In the genomic region with DNA sequence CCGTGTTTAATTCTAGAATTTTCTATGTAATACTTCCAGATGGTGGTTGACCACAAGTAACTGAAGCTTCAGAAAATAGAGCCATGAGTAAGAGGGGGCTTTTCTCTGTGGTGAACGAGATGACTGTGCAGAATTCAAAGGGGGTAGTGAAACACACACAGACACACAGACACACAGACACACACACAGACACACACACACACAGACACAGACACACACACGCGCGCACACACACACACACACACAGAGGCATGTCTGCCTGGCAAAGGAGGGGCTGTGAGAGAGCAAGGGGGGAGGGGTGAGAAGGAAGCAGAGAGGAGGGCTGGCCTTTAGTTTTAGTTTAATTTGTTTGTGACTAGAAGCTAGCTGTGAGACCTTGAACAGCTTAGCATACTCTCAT, we compare ENCODE assay signal across 15 mouse cellular contexts. TPM values are rescaled to one million over a fixed set of nuclear protein-coding genes. Genes with fewer than 3 reads are reported as not detected.
DNase-seq lines count a peak whose midpoint lies in the region; ATAC-seq and TF ChIP-seq lines count a peak whose summit lies in the region.
"Had no signal": no experiment of that assay in that cellular context is flagged by ENCODE, and none has a peak within 500 bp of the region (broad histone marks: within the 10 kb centered on the region; RNA-seq: fewer than 3 reads in every experiment).

No protein-coding gene starts in this region.

- no peak overlapping the region for H3K9ac ChIP-seq in hindbrain, embryonic 11.5 days (ENCODE audit: low read depth, low read length)
- no peak overlapping the region for H3K9ac ChIP-seq in stomach, postnatal 0 days (ENCODE audit: low read length)
- H3K9ac ChIP-seq: limb, embryonic 12.5 days had no signal

- H3K4me3 ChIP-seq in limb, embryonic 10.5 days, result no peak overlapping the region
- H3K4me3 ChIP-seq in myocyte, result no peak overlapping the region
- no peak overlapping the region for H3K4me3 ChIP-seq in hindbrain, embryonic 11.5 days (ENCODE audit: low read depth, low read length)
- no peak overlapping the region for H3K4me3 ChIP-seq in stomach, postnatal 0 days (ENCODE audit: low read depth, low read length)
- H3K4me3 ChIP-seq: erythroblast, embryonic 14.5 days; heart, adult 2 months; limb, embryonic 12.5 days had no signal

- H3K4me1 ChIP-seq in limb, embryonic 10.5 days, result peaks cover 6% of the 10 kb centered on the region
- H3K4me1 ChIP-seq in hindbrain, embryonic 11.5 days (replicated peaks; ENCODE audit: control insufficient read depth, insufficient read depth, low read length), result no peaks in the 10 kb centered on the region
- H3K4me1 ChIP-seq in stomach, postnatal 0 days (replicated peaks; ENCODE audit: control insufficient read depth, insufficient read depth), result no peaks in the 10 kb centered on the region

- no peaks in the 10 kb centered on the region for H3K27me3 ChIP-seq in limb, embryonic 10.5 days (ENCODE audit: low read depth, poor library complexity, severe bottlenecking)
- H3K27me3 ChIP-seq in myocyte (ENCODE audit: control insufficient read depth, insufficient read depth, insufficient read length), result no peaks in the 10 kb centered on the region
- no peaks in the 10 kb centered on the region for H3K27me3 ChIP-seq in hindbrain, embryonic 11.5 days (ENCODE audit: control insufficient read depth, insufficient read depth, low read length)
- H3K27me3 ChIP-seq in stomach, postnatal 0 days (ENCODE audit: control insufficient read depth, insufficient read depth, low read length), result no peaks in the 10 kb centered on the region
- H3K27me3 ChIP-seq: limb, embryonic 12.5 days had no signal

- no peak overlapping the region for H3ac ChIP-seq in myocyte (ENCODE audit: control insufficient read depth, insufficient read length)

- H3K4me2 ChIP-seq in myocyte (ENCODE audit: low read depth), result peak overlapping the region; percentile 66
- H3K4me2 ChIP-seq in hindbrain, embryonic 11.5 days (replicated peaks; ENCODE audit: low read depth, low read length), result no peak overlapping the region
- no peak overlapping the region for H3K4me2 ChIP-seq in stomach, postnatal 0 days (replicated peaks; ENCODE audit: low read depth)
- H3K4me2 ChIP-seq: limb, embryonic 12.5 days had no signal

- no peak for TF ChIP-seq POLR2A in myocyte (IDR thresholded peaks at IDR 0.05; ENCODE audit: insufficient read length, low read depth)

- TF ChIP-seq CTCF in stomach, postnatal 0 days (IDR thresholded peaks at IDR 0.05; ENCODE audit: low read depth), result no peak

- ATAC-seq in hindbrain, embryonic 11.5 days (ENCODE audit: low FRiP score), result no peak
- no peak for ATAC-seq in stomach, postnatal 0 days (ENCODE audit: low FRiP score, low TSS enrichment)

- no peaks in the 10 kb centered on the region for H3K79me2 ChIP-seq in myocyte (ENCODE audit: control insufficient read depth, insufficient read depth)

- peak; percentile 27 to 30 for DNase-seq in spleen, postnatal 36 days (ENCODE audit: low spot score in 2 of 2)
- DNase-seq in spleen, adult 12 weeks (ENCODE audit: low spot score), result no peak
- peak; percentile 31 for DNase-seq in NIH3T3 (ENCODE audit: low read depth)
- peak; percentile 21 for DNase-seq in limb, embryonic 10.5 days (ENCODE audit: low spot score)
- no peak for DNase-seq in hindbrain, embryonic 11.5 days (ENCODE audit: low spot score)
- no peak for DNase-seq in lung, postnatal 25 days (ENCODE audit: low spot score)
- DNase-seq in stomach, postnatal 0 days (ENCODE audit: low spot score), result no peak
- DNase-seq: cerebellum, adult 8-10 months; heart, adult 2 months; heart, postnatal 4 days; lung, postnatal 14 days had no signal

- H3K27ac ChIP-seq in limb, embryonic 10.5 days, result no peak overlapping the region
- H3K27ac ChIP-seq in hindbrain, embryonic 11.5 days (ENCODE audit: low read depth, low read length), result no peak overlapping the region
- H3K27ac ChIP-seq in stomach, postnatal 0 days (replicated peaks), result no peak overlapping the region
- H3K27ac ChIP-seq: heart, adult 2 months; limb, embryonic 12.5 days had no signal

- WGBS in limb, embryonic 10.5 days, result 91% methylated on average over 5 of the region's 5 CpGs
- 89% methylated on average over 5 of the region's 5 CpGs for WGBS in hindbrain, embryonic 11.5 days
- 82% methylated on average over 5 of the region's 5 CpGs for WGBS in stomach, postnatal 0 days

- no peaks in the 10 kb centered on the region for H3K9me3 ChIP-seq in limb, embryonic 10.5 days (replicated peaks)
- H3K9me3 ChIP-seq in hindbrain, embryonic 11.5 days (ENCODE audit: control insufficient read depth, low read length), result no peaks in the 10 kb centered on the region
- H3K9me3 ChIP-seq in stomach, postnatal 0 days (ENCODE audit: control insufficient read depth, low read length), result no peaks in the 10 kb centered on the region
- H3K9me3 ChIP-seq: limb, embryonic 12.5 days had no signal

- no peak for TF ChIP-seq EP300 in stomach, postnatal 0 days (optimal IDR thresholded peaks at IDR 0.05)

- H3K36me3 ChIP-seq in limb, embryonic 10.5 days, result no peaks in the 10 kb centered on the region
- H3K36me3 ChIP-seq in myocyte (ENCODE audit: control insufficient read depth, insufficient read depth), result no peaks in the 10 kb centered on the region
- H3K36me3 ChIP-seq in hindbrain, embryonic 11.5 days (ENCODE audit: control insufficient read depth, insufficient read depth, low read length), result no peaks in the 10 kb centered on the region
- H3K36me3 ChIP-seq in stomach, postnatal 0 days (ENCODE audit: control insufficient read depth, insufficient read depth, low read length), result no peaks in the 10 kb centered on the region
- H3K36me3 ChIP-seq: limb, embryonic 12.5 days had no signal

TF ChIP-seq in myocyte, 11 proteins besides CTCF, POLR2A, EP300 and RAD21:
- no peak for TF ChIP-seq MYOD1 (IDR thresholded peaks at IDR 0.05; ENCODE audit: control insufficient read depth in 1 of 3, insufficient read length in 2 of 3, low read depth in 2 of 3)
- TF ChIP-seq SRF (IDR thresholded peaks at IDR 0.05; ENCODE audit: control insufficient read depth, insufficient read length, low read depth), result no peak
- TF ChIP-seq MYOG (IDR thresholded peaks at IDR 0.05; ENCODE audit: control insufficient read depth in 1 of 3, insufficient read depth in 1 of 3, insufficient read length in 2 of 3, low read depth in 2 of 3), result peak in 2 of 3 experiments; percentile 50 to 64
- no peak for TF ChIP-seq USF1 (IDR thresholded peaks at IDR 0.05; ENCODE audit: low read depth)
- no peak for TF ChIP-seq MAX (IDR thresholded peaks at IDR 0.05; ENCODE audit: low read depth)
TF ChIP-seq in myocyte: peak in this region for 1.

RNA-seq across cellular contexts. Expression of a gene that starts 1.9 kb away (rescaled TPM):
- polyA plus RNA-seq in limb, embryonic 10.5 days (2016; fragmentation: Nextera tagmentation; extraction: Ambion mirVana), result 0.78 and 1.2 TPM in 2 replicates
- 2.5 TPM for polyA plus RNA-seq in myocyte (2012; fragmentation: generic; extraction: Trizol)
- 0.86 and 1.2 TPM in 2 replicates for polyA plus RNA-seq in hindbrain, embryonic 11.5 days (2014; fragmentation: Nextera tagmentation; extraction: Ambion mirVana)
- 12.9 and 16.0 TPM in 2 replicates for polyA plus RNA-seq in stomach, postnatal 0 days (2015; fragmentation: Nextera tagmentation; extraction: Ambion mirVana)
- polyA plus RNA-seq: erythroblast, embryonic 14.5 days had no signal

RNA-seq across cellular contexts. Expression of a gene that starts 28.1 kb away (rescaled TPM):
- 53.3 and 58.7 TPM in 2 replicates for polyA plus RNA-seq in limb, embryonic 10.5 days (2016; fragmentation: Nextera tagmentation; extraction: Ambion mirVana)
- polyA plus RNA-seq in myocyte (2012; fragmentation: generic; extraction: Trizol), result 10.5 TPM
- 59.6 and 68.7 TPM in 2 replicates for polyA plus RNA-seq in hindbrain, embryonic 11.5 days (2014; fragmentation: Nextera tagmentation; extraction: Ambion mirVana)
- polyA plus RNA-seq in stomach, postnatal 0 days (2015; fragmentation: Nextera tagmentation; extraction: Ambion mirVana), result 17.6 and 18.6 TPM in 2 replicates

RNA-seq across cellular contexts. Expression of a gene that starts 59.4 kb away (rescaled TPM):
- polyA plus RNA-seq in limb, embryonic 10.5 days (2016; fragmentation: Nextera tagmentation; extraction: Ambion mirVana), result not detected in 2 replicates
- not detected for polyA plus RNA-seq in myocyte (2012; fragmentation: generic; extraction: Trizol)
- 0.28 TPM in 1 of 2 replicates, not detected in the other for polyA plus RNA-seq in hindbrain, embryonic 11.5 days (2014; fragmentation: Nextera tagmentation; extraction: Ambion mirVana)
- polyA plus RNA-seq in stomach, postnatal 0 days (2015; fragmentation: Nextera tagmentation; extraction: Ambion mirVana), result not detected in 2 replicates
- polyA plus RNA-seq: erythroblast, embryonic 14.5 days; heart, adult 2 months; kidney, embryonic 14.5 days; limb, embryonic 12.5 days had no signal

Comparison
In these comparisons a context has a peak if more than half of its experiments do, and no peak if none do; other contexts are left out.
1. DNase-seq: peak in spleen, postnatal 36 days (2 of 2), NIH3T3 (single experiment) and limb, embryonic 10.5 days (single experiment); none in spleen, adult 12 weeks (single experiment), hindbrain, embryonic 11.5 days (single experiment), lung, postnatal 25 days (single experiment) and stomach, postnatal 0 days (single experiment).